Mouse (Mus musculus) forebrain, embryonic 11.5 days (tissue): ENCODE results near the gene Hivep2. TPM values are rescaled to one million over a fixed set of nuclear protein-coding genes. Genes with fewer than 3 reads are reported as not detected.

ENCODE experiments used
- ATAC-seq: fragments of 200-750 bp; cut with Nextera tagmentation; replicated peaks from 2 replicates; pipeline ENCODE4 v1.8.0; 2017; ENCODE audit warnings: moderate TSS enrichment; ENCODE audit not compliant: low FRiP score
- DNase-seq: peaks from one replicate; pipeline ENCODE4 v3.0.0-alpha.2; 2017; ENCODE audit warnings: low spot score
- H3K27ac ChIP-seq: fragments of 300-500 bp; sonication (generic); 2 replicates; pipeline ENCODE4 v1.5.1; 2014; ENCODE audit warnings: low read depth, low read length
- H3K27me3 ChIP-seq: fragments of 300-500 bp; sonication (generic); 2 replicates; pipeline ENCODE4 v1.6.1; 2014; ENCODE audit warnings: mild to moderate bottlenecking, low read length, mixed read lengths; ENCODE audit not compliant: control insufficient read depth, insufficient read depth
- H3K36me3 ChIP-seq: fragments of 300-500 bp; sonication (generic); 2 replicates; pipeline ENCODE4 v1.6.1; 2014; ENCODE audit warnings: mild to moderate bottlenecking, low read length, moderate library complexity, mixed read lengths; ENCODE audit not compliant: control insufficient read depth, insufficient read depth
- H3K4me1 ChIP-seq: fragments of 300-500 bp; sonication (generic); replicated peaks from 2 replicates; pipeline ENCODE4 v1.6.1; 2014; ENCODE audit warnings: low read length, mixed read lengths; ENCODE audit not compliant: control insufficient read depth, insufficient read depth
- H3K4me2 ChIP-seq: fragments of 300-500 bp; sonication (generic); 2 replicates; pipeline ENCODE4 v1.6.1; 2014; ENCODE audit warnings: low read depth, mild to moderate bottlenecking, low read length, moderate library complexity, mixed read lengths; ENCODE audit not compliant: severe bottlenecking
- H3K4me3 ChIP-seq: fragments of 300-500 bp; sonication (generic); 2 replicates; pipeline ENCODE4 v1.5.1; 2014; ENCODE audit warnings: low read depth, low read length
- H3K9ac ChIP-seq: fragments of 300-500 bp; sonication (generic); 2 replicates; pipeline ENCODE4 v1.6.1; 2014; ENCODE audit warnings: low read length
- H3K9me3 ChIP-seq: fragments of 300-500 bp; sonication (generic); 2 replicates; pipeline ENCODE4 v1.6.1; 2016; ENCODE audit warnings: low read length, mixed read lengths; ENCODE audit not compliant: control insufficient read depth
- WGBS: fragments of 180-500 bp; shearing (Covaris S2); extraction: QIAGEN DNeasy Blood & Tissue Kit; methylation state at CpG from one replicate; pipeline ENCODE4 v1.1.7; 2014; 5-methylcytosine and 5-hydroxymethylcytosine counted together
- polyA plus RNA-seq: library from polyadenylated mRNA; unstranded; fragments of >200 nt; fragmentation: Nextera tagmentation; extraction: Ambion mirVana; gene quantifications from 2 replicates; pipeline ENCODE4 v1.2.1, GENCODE M21; 2014

The Hivep2 gene
- 3.6 and 4.7 TPM in 2 replicates for polyA plus RNA-seq

DNA sequence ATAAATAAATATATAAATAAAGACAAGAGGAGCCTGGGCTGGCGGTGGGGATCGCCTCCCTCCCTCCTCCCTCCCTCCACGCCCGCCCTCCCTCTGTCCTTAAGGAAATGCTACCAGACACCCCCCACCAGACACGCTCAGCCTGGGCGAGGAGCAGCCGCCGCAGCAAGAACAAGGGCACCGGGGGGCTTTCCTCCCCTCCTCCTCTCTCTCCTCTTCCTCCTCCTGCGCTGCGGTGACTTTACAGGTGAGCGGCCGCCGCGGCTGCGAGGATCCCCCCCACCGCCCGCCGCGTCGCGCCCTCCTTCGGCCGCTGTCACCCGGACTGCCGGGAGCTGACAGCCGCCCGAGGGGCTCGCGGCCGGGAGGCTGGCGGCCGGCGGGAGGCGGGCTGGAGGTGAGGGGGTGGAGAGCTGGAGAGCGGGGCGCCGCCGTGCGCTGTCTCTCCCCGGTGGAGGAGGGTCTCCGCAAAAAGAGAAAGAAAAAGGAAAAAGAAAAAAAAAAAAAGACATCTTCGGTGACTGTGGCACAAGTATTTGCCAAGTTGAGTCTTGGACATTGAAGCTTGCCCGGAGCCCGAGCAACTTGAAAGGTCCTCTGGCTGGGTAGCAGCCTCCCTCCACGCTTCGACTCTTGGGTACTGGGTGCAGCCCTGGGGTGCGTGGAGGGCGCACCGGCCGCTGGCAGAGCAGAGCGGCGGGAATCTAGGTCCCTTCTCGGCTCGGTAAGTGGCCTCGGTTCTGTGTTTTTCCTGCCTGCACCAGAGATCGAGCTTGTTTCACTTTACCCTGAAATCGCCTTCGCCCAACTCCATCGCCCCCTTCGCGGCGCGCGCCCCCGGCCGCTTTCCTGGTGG lies at the start of gene Hivep2:
Gene Hivep2 (plus strand): TSS at position 102 of the 856 bp plus-strand sequence.
- Histone ChIP-seq H3K9ac (peak within 1 kb of the TSS; percentile 83), H3K27me3 (no peaks in the 10 kb centered on the region)

DNA sequence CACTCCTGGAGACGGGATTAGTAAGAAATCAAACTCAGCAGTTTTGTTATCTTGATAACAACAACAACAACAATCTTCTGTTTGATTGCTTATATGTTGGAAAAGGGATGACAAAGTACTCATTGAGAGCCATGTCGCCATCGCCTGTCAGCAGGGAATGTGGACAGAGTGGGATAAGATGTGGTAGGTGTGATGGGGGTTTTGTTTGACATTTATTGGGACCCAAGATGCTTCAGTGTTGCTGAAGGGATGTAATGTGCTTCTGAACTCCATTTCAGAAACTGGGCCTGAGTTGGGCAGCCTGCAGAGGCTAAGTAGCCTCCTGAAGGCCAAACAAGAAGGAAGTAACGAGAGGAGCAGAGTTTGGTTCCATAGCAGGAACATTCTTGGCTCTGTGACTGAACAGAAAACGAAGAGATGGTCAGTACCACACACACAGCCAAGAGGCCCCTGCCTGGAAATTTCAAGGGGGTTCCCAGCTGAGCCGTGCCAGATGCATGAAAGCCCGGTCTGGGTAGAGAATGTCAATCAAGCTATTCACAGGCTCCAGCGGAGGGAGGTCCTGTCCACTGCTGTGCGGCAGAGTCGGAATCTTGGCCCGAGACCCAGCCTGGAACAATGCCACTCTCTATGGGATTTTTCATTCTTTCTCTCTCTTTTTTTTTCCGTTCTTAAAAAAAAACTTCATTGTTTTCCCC lies 49.1 kb upstream of the Hivep2 start:
- Histone ChIP-seq H3K9ac (no peak overlapping the region), H3K4me3 (no peak overlapping the region), H3K36me3 (no peaks in the 10 kb centered on the region), H3K4me1 (no peaks in the 10 kb centered on the region), H3K9me3 (no peaks in the 10 kb centered on the region), H3K27me3 (no peaks in the 10 kb centered on the region), H3K4me2 (no peak overlapping the region), H3K27ac (no peak overlapping the region)
- WGBS = 22% methylated on average over 12 of the region's 12 CpGs
- DNase-seq = peak; percentile 71
- peak; percentile 94 for ATAC-seq

More for the DNA sequence above, at the start of gene Hivep2:
- ATAC-seq = peak; percentile 42
- H3K36me3 ChIP-seq = no peaks in the 10 kb centered on the region
- WGBS = under 1% methylated on average over 64 of the region's 67 CpGs
- H3K4me3 ChIP-seq = peak within 1 kb of the TSS; percentile 71
- H3K9me3 ChIP-seq = no peaks in the 10 kb centered on the region
- H3K4me2 ChIP-seq = peak within 1 kb of the TSS; percentile 100
- H3K27ac ChIP-seq = peak within 1 kb of the TSS; percentile 79
- no peaks in the 10 kb centered on the region for H3K4me1 ChIP-seq
- peak; percentile 79 for DNase-seq

DNA sequence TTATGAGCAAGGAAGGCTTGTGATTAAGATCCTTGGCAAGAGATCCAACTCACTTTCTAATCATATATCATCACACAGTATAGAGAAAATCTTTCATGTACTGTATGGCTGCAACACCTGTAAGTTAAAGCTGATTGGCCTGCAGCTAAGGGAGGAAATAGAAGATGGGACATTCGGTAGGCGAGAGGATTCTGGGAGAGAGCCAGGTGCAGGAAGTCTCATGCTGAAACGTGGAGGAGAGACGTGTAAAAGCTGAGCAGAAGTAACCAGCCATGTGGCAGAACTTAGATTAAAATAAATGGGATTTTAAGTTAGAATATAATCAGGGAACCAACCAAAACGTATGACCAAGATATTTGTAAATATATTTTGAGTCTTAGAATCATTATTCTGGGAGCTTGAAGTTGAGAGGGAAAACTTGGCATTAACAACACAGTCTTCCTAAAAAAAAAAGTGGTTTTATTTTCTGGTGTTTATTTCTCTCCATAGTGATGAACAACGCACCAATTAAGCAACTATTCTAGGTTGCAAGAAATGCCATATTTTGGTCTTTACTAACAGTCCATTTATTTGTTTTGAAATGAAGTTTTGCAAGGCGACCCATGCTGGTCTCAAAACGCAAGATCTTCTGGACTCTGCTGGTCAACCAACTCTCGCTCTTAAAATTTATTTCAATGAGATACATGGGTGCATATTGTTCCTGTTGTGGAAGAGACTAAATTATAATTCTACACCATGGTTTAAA lies 44.1 kb upstream of the Hivep2 start:
- Histone ChIP-seq H3K27ac (no peak overlapping the region), H3K4me3 (no peak overlapping the region), H3K9ac (no peak overlapping the region), H3K4me2 (no peak overlapping the region), H3K4me1 (no peaks in the 10 kb centered on the region), H3K9me3 (no peaks in the 10 kb centered on the region), H3K36me3 (no peaks in the 10 kb centered on the region), H3K27me3 (no peaks in the 10 kb centered on the region)
- ATAC-seq (no peak), DNase-seq (no peak)
- 89% methylated on average over 9 of the region's 9 CpGs for WGBS

DNA sequence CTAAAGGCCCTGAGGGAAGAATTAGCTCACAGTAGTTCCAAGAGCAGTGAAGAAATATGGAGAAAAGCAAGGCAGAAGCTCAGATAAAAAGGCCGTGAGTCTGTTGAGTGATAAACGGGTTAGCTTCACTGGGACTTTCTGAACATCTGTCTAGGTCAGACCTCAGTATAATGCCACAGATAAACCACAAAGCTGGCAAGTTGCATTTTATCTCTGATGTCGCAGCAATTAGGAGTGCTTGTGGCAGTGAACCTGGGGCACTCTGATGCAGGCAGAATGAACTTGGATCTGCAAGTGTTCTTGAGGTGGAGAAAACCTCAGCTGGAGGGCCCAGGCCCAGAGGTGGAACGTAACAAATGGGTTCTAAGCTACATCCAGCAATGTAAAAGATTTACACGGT lies 36.6 kb upstream of the Hivep2 start:
- H3K9ac ChIP-seq = no peak overlapping the region
- 84% methylated on average over 5 of the region's 5 CpGs for WGBS

DNA sequence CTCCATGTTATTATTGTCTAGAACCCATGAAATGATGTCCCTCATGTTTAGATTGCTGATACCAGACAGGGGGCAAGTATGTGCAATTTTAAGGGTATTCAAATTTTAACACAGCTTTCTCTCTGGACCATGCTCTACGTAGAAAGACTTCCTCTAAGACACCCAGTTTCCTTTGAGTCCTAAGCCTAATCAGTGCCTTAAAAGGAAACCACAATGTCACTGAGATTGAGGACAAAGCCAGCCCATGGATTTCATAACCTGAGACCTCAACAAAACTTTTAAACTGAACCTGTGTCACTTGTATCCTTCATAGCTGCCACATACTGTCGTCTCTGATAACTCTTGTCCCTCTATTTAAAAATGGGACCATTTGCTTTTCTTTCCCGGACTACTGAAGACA lies 33.7 kb upstream of the Hivep2 start:
- no peak for DNase-seq
- Histone ChIP-seq H3K27me3 (no peaks in the 10 kb centered on the region), H3K36me3 (no peaks in the 10 kb centered on the region), H3K4me1 (no peaks in the 10 kb centered on the region), H3K4me2 (no peak overlapping the region), H3K4me3 (no peak overlapping the region), H3K27ac (no peak overlapping the region), H3K9ac (no peak overlapping the region), H3K9me3 (no peaks in the 10 kb centered on the region)
- no peak for ATAC-seq
- WGBS = 78% methylated on average over 3 of the region's 3 CpGs

More for the DNA sequence above, 36.6 kb upstream of the Hivep2 start:
- Histone ChIP-seq H3K4me1 (no peaks in the 10 kb centered on the region), H3K4me2 (no peak overlapping the region), H3K36me3 (no peaks in the 10 kb centered on the region), H3K27me3 (no peaks in the 10 kb centered on the region), H3K9me3 (no peaks in the 10 kb centered on the region), H3K27ac (no peak overlapping the region), H3K4me3 (no peak overlapping the region)
- ATAC-seq = no peak
- no peak for DNase-seq

DNA sequence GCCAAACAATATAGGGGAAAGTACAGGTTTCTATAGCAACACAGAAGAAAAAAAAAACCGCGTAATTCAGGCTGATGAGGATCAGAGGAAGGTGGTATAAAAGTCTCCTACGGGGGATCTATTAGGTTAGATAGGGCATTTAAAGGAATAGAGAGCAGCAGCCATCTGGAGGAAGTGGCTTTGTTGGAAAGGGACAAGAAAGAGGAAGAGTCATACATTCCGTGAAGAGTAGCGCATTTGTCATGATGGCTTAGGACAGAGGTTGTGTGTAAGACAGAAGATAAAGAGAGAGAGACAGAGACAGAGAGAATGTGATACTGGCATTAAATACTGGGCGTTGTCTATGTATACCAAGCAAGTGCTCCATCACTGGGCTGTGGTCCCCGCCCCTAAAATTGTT lies 32.6 kb upstream of the Hivep2 start:
- H3K27me3 ChIP-seq = no peaks in the 10 kb centered on the region
- no peaks in the 10 kb centered on the region for H3K9me3 ChIP-seq
- no peak overlapping the region for H3K4me2 ChIP-seq
- no peaks in the 10 kb centered on the region for H3K36me3 ChIP-seq
- no peak overlapping the region for H3K4me3 ChIP-seq
- no peak overlapping the region for H3K27ac ChIP-seq
- H3K9ac ChIP-seq = no peak overlapping the region
- ATAC-seq (no peak), DNase-seq (no peak)
- whole genome bisulfite sequencing = 87% methylated on average over 7 of the region's 7 CpGs
- H3K4me1 ChIP-seq = no peaks in the 10 kb centered on the region

DNA sequence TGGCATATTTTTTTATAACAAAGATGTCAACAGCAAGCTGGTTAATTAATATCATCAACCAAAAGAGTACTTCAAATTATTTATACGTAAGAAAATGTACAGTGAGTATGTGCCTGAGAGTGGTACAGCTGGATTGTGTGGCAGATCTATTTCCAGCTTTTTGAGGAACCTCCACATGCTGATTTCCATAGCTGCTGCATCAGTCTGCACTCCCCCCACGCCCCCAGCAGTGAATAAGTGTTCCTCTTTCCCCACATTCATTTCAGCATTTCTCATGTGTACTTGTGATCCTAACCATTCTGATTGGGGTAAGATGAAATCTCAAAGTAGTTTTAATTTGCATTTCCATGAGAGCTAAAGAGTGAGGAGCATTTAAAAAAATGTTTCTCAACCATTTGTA lies 30.2 kb upstream of the Hivep2 start:
- H3K27ac ChIP-seq = no peak overlapping the region
- no peaks in the 10 kb centered on the region for H3K27me3 ChIP-seq
- ATAC-seq (no peak), DNase-seq (no peak)
- H3K4me2 ChIP-seq = no peak overlapping the region
- no peaks in the 10 kb centered on the region for H3K9me3 ChIP-seq
- WGBS = 80% methylated on average over 2 of the region's 2 CpGs
- H3K9ac ChIP-seq = no peak overlapping the region
- H3K36me3 ChIP-seq = no peaks in the 10 kb centered on the region
- H3K4me1 ChIP-seq = no peaks in the 10 kb centered on the region
- no peak overlapping the region for H3K4me3 ChIP-seq

DNA sequence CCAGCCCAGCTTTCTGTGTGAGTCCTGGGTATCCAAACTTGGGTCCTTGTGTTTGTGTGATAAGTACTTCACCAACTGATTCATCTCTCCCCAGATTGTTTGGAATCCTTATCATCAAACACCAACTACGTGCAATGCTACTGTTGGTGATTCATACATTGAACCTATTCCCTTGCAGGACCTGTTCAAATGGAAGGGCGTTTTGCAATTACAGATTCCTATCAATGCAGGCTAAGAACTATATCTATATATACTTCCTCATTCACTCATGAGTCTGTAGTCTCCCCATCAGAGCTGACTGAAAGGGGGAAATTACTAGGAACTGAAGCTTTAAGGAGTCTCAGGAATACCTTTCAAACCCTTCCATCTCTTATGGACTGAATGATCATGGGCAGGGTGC lies 24.5 kb upstream of the Hivep2 start:
- Histone ChIP-seq H3K27ac (no peak overlapping the region), H3K4me1 (no peaks in the 10 kb centered on the region), H3K9me3 (no peaks in the 10 kb centered on the region), H3K27me3 (no peaks in the 10 kb centered on the region), H3K9ac (no peak overlapping the region), H3K4me2 (no peak overlapping the region), H3K36me3 (no peaks in the 10 kb centered on the region), H3K4me3 (no peak overlapping the region)
- no peak for DNase-seq
- no peak for ATAC-seq
- 95% methylated on average over 2 of the region's 2 CpGs for WGBS
